Mouse (Mus musculus): ENCODE measurements around the gene Lypd6.

The Lypd6 gene

DNA sequence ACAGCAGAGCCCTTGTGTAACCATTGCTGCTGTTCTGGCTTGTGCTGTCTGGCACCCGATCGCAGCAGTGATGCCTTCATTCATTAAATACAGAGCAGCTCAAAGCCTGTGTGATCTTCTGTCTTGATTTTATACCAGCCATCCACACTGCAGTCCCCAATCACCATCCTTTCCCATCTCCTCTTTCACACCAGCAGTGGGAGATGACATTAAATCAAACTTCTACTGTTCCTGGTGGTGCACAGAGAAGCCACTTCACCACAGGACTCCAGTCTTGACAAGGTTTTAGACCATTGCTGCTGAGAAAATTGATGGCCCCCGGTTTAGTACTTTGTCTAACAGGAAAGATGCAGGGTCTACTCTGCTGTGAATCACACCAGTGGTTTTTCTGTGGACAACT, 44.9 kb downstream of the Lypd6 start:
- no peak for DNase-seq

DNA sequence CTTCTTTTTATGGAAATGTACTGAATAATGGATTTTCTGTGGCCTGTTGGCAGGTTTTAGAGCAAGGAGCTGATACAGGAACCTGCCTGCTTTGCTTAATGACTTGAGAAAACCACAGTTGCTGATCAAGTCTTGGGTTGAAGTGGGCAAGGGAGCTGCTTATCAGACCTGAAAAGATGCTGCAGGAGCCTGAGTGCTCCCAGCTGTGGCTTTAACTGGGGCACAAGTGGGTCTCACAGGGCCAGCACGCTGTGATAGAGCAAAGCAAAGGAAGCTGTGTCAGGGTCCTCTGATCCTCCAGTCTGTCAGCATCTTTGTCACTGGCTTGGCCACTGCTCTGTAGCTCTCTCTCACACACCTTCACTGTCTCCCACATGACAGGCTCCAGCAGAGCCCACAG, 45.4 kb downstream of the Lypd6 start:
- no peak for DNase-seq

DNA sequence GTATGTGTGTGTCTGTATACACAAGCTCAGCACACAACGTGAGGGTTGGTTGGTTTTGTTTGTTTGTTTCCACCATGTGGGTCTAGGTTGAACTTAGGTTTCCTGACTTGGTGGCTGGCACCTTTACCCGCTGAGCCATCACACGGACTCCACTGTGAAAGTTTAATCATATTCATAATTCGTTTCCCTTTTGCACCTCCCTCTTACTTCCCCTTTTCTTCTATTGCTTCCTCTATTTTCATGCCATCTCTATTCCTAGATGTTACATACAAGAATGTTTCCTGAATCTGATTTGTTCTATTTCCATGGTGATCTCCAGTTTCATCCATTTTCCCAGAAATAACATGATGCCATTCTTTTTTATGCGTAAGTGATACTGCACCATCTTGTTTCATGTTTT, 46.2 kb downstream of the Lypd6 start:
- DNase-seq, result no peak

DNA sequence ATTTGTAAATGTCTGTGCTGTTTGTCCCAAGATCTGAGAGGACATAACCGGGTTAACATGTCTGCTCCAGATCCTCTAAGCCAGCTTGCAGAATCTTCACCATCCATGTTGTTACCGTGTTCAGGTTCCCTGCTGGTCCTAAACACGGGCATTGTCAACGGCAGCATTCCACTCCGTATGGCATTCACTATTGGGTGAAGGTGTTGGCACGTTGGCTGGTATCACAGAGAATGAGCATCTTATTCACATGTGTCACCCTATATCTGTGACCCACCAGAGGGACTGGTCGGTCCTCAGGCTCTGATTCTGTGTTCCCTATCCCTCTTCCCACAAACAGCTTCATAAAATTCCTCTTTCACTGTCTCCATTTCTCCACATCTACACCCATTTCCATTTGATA, 52.9 kb downstream of the Lypd6 start:
- DNase-seq, result no peak

- DNase-seq, result no peak
Measured at GRCm38 (mm10) chr2:50120839-50121238, 54.6 kb downstream of the Lypd6 start.

- no peak for DNase-seq
Measured at GRCm38 (mm10) chr2:50123376-50123775, 57.1 kb downstream of the Lypd6 start.

DNA sequence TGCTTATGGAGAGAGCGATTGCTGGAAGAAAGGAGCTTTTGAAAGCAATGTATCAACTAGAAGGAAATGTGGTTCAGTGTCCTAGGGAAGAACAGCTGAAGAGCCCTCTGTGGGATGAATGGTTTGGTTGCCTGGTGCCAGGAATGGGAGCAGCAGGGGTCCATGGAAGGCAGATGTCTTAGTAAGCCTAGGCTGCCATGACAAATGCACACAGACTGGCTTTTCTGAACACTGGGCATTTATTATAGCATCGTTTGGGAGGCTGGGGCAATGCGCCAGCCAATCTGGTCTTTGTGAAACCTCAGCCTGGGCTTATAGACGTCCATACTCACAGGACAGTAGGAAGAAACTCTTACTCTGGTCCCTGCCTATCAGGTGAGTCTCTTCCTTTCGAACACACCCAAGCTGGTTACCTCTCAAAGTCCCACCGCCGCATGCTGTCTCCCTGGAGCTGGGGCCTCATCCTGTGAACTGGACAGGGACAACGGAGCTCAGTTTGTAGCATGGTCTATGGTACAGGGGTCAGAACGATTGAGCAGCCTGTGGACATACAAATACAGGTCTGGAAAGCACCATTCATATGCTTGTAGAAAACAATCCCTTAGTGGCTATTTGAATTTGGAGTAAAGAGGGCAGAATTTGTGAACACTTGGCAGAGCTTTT, 61.4 kb downstream of the Lypd6 start:
- DNase-seq, result no peak

GRCm38 (mm10) chr2:50128322-50129277, 62.4 kb downstream of the Lypd6 start:
- no peak for DNase-seq

DNA sequence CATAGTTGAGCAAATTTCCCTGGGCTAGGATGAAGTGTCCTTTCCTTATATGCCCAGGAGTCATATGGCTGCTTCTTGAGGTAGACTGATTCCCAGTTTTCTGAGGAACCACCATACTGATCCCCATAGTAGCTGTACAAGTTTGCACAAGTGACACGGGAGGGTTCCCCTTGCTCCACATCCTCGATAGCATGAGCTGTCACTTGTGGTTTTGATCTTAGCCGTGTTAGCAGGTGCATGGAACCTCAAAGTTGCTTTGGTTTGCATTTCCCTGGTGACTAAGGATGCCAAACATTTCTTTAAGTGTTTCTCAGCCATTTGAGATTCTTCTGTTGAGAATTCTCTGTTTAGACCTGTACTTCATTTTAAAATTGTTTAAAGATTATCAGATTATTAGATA, 64.4 kb downstream of the Lypd6 start:
- DNase-seq, result no peak

- DNase-seq, result peak in 1 of 2 experiments; percentile 49
Measured at GRCm38 (mm10) chr2:50143672-50144071, 77.4 kb downstream of the Lypd6 start.

- DNase-seq, result no peak
Measured at GRCm38 (mm10) chr2:50147308-50147707, 81.1 kb downstream of the Lypd6 start.

- no peak for DNase-seq
Measured at GRCm38 (mm10) chr2:50149257-50150202, 83.3 kb downstream of the Lypd6 start.

DNA sequence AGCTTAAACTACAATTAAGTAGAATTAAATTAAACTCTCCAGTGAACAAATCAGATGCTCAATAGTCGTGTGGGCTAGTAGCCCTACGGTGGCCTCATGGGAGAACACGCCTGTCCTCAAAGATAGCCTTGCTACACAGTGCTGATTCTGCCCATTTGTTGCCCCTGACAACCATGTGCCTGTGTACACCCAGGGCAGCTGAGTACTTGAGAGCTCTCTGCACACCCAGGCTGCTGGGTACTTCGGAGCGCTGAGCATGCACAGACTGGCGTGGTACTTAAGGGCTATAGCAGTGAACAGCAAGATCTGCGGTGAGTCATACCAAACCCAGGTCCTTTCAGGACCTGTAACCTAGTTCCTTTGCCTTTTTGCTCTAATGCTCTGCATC, 84.0 kb downstream of the Lypd6 start:
- DNase-seq, result no peak

DNA sequence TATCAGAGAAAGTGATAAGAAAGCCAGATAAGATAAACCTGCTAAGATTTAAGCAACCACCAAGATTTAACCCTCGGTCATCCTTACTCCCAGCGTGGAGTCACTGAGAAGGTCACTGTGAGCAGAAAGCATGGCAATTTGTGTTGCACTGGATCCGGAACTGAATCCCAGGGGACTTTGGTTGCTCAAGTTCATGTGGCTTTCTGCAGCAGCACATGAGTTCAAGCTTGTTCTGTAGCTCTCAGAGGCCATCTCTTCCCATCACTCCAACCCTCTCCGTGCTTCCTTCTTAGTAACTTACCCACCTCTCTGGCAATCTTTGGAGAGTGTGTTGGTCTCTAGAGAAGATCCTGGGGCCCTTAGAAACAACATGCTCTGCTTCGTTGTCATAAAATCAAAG, 84.6 kb downstream of the Lypd6 start:
- DNase-seq, result no peak

- no peak for DNase-seq
Measured at GRCm38 (mm10) chr2:50151401-50151800, 85.2 kb downstream of the Lypd6 start.

DNA sequence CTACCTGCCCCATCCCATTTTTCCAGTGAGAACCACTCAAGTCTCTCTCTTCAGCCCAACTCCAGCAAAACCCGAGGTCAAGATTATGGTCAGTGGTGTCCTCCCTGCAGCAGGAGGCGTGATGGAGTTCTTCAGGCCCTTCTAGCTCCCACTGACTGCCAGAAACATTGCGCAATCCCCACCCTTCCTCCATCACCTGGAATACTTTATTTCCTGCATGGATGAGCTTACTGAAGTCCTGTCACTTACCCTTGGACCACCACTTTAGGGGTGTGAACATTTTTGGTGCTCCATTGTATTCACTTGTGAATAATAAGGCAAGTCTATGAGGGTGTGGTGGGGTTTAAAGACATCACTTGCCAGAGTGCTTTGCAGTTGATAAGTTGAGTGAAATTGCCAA, 85.7 kb downstream of the Lypd6 start:
- no peak for DNase-seq

- DNase-seq, result no peak
Measured at GRCm38 (mm10) chr2:50156009-50156408, 89.8 kb downstream of the Lypd6 start.

DNA sequence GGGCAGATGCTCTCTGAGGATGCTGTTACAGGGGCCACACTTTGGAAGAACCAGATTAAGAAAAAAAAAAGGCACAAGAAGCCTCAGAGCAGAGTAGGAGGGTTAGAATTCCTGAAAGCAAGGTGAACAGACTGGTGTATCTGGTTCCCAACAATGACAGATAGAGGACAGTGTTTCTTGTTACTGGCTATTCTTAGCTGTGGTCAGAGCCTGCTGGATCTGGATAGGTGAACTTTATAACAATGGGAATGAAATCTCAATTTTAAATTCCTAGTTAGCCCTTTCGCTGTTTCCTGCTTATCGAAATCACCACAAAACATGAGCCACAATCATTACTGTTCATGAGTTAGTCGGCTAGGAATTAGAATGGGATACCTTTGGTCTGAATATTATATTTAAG, 93.8 kb downstream of the Lypd6 start:
- DNase-seq, result no peak

DNA sequence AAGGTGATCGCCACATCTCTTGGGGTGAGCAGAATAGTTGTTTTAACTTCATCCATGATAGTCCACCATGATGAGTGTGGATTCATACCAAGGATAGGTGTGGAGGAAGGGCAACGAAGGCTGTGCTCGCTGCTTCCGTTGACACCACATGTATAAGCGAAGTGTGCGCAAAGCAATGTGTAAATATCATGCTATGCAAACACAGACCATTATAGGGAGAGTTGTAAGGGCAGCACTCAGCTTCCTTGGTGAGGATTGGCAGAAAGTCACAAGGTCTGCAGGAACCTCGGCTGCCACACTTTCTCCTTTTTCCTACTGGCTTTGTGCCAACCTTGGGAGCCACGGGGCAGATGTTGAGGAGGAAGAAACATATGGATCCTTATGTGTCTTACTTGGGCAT, 97.4 kb downstream of the Lypd6 start:
- DNase-seq, result no peak

GRCm38 (mm10) chr2:50165277-50165676, 99.0 kb downstream of the Lypd6 start:
- DNase-seq, result no peak

DNA sequence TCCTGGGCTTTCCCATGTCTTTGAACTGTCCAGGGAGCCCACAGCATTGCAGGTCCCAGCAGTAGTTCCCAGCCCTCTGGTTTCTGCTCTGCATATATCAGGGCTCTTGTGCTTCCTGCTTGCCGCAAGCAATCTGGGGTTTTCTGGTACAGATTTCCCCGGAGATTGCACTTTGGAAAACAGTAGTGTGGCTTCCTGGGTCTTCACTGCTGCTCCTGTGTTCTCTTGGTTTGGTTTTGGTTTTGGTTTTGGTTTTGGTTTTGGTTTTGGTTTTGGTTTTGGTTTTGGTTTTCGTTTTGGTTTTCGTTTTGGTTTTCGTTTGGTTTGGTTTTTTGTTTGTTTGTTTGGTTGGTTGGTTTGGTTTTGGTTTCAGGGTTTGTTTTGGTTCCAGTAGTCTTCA, 99.9 kb downstream of the Lypd6 start:
- no peak for DNase-seq

GRCm38 (mm10) chr2:50173730-50174528, 107.7 kb downstream of the Lypd6 start:
- DNase-seq, result no peak
